Mouse (Mus musculus) central nervous system, embryonic 14 days (tissue): ENCODE results near the gene Prkca. TPM values are rescaled to one million over a fixed set of nuclear protein-coding genes. Genes with fewer than 3 reads are reported as not detected.

Experiments
- polyA plus RNA-seq: library from polyadenylated mRNA; depleted of rRNA; stranded (reverse); fragments of >200 nt; gene quantifications from 2 replicates; pipeline ENCODE4 v1.2.3, GENCODE M21; 2012; rRNA removed

The Prkca gene
- 11.6 and 14.6 TPM in 2 replicates for polyA plus RNA-seq

GRCm38 (mm10) chr11:108343789-108344462, at the start of gene Prkca:
Prkca (minus strand) TSS chr11:108343928.

GRCm38 (mm10) chr11:108342781-108343768, 653 bp downstream of the Prkca start, which contains the start of gene Apoh:
Apoh (plus strand) TSS chr11:108343354.

GRCm38 (mm10) chr11:107914634-107915226, 429.0 kb downstream of the Prkca start, which contains the start of gene Cacng5:
Cacng5 (minus strand) TSS chr11:107915055.

Other genes starting within 250 kb of the Prkca start
- 0.14 TPM in 1 of 2 replicates, not detected in the other for gene Apoh, start 574 bp downstream of the Prkca start, polyA plus RNA-seq
- gene Cep112, start 81.3 kb upstream of the Prkca start, polyA plus RNA-seq, result 13.5 and 16.8 TPM in 2 replicates